Mouse (Mus musculus) kidney, adult 9 months (tissue): ENCODE data around the gene Phactr2.

Source experiments
- DNase-seq: peaks from one replicate; pipeline ENCODE4 v3.0.0; 2022

Gene Phactr2

DNA sequence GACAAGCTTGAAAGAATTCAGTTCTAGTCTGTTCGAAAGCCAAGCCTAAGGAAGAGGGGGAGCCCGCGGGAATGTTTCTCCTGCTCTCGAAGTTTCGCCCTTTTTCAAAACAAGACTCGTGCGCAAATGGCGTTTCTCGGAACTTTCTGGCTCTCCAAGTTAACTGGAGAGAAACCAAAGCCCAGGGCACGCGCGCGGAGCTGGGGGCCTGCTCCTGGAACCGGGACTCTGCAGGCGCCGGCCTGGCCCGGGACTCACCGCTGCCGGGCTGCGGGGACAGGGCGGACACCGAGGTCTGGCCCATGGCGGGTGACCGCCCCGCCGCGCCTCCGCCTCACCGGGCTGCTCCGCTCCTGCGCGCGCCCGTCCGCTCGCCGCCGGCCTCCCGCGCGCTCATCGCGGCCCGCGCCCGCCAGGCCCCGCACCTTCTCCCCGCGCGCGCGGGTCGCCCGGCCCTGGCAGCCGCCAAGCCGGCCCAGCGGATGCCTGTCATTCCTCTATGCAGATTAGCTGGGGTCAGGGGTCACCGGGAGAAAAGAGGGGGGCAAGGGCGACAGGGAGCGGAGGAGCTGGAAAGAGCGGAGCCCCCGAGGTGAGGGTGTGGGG is 150.3 kb downstream of the Phactr2 start:
- DNase-seq, result peak; percentile 64

DNA sequence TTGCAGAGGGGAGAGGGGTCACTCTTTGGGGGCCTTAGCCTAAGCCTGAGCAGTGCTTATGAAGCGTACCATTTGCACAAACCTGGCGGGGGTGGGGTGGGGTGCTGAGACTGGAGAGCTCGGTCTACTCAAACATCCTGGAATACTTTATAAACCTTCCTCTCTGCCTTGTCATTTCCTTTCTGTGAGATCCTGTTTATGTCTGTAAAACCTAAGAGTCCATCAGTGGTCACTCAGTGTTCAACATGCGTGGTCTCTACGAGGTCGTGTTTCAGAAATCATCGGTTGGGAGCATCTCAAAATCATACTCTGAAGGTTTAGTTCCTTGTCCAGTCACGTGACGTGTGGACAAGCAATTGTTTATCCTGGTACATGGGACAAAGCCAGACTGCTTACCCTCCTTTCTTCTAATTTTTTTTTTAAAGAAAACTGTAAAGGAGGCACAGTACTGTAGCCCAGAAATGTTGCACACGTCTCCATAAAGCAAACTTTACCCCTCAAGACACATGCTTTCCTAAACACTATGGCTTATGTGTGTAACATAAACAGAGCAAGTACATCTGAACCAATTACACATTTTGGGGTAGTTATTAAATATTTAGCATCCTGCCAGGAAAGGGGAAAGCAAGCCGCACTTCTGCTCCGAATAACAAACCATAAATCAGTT is 150.9 kb downstream of the Phactr2 start:
- peak; percentile 26 for DNase-seq

DNA sequence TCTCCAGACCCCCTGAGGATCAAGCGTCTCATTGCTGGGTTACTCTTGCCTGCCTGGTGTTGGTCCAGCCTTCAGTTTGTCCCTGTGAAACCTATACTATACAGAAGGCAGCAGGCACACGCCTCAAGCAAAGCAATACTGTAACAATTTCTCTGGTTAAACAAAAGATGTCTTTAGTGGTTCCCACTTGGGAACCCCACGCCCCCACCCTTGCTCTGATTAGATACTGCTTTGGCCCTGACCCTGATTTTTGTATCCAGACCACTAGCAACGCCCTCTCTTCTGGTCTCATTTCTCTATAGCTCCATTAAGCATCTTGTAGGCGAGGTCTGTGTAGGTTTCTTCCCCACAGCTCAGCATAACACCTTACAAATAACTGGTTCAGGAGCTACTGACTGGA is 159.2 kb downstream of the Phactr2 start:
- no peak for DNase-seq

DNA sequence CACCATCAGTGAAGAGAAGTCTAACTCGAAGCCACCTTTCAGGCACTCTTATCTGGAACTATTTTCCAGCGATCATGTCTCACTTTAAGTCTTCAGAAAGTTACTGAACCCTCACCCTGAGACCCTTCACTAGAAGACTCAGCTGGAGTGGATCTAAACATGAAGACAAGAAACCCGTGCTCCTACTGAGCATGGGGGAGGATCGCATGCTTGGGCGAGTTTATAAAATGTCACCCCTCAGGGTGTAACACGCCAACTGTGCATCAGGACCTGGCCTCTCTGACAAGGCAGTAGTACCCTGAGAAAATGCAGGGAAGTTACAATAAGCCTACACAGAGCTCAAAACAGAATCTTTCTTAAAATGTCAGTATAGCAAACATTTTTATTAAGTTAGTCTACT is 161.6 kb downstream of the Phactr2 start:
- DNase-seq, result no peak

DNA sequence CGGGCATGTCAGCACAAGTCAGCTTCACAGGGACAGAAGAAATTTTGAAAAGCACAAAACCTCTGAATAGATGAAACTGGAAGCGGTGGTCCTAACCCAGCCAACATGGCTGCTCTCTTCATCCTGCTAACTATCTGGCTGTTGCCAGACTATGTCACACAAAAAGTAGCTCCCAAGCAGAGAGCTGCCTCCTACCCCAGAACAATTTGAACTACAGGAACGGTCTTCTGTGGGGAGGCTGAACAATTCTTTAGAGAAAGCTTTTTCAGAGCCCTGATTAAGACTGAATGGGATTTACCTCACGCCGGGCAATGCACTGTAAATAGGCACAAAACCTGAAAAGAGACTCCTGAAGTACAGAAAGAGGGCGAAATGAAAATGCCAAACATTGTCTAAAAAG is 162.6 kb downstream of the Phactr2 start:
- DNase-seq, result no peak

DNA sequence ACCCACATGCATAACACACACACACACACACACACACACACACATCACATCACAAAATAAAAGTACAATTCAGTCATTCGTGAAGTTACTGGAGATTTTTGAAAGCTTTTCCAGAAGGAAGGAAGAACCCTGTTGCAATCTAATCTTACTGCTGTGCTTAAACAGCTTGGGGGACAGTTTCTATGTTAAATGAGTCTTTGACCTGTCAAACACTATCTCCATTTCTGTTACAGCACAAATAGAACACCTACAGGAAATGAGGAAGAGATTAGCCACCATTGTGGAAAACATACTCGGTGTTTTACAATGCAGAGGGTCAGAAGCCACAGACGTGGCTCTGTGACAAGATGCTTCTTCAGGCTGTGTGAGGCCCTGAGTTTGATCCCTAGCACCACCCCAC is 164.1 kb downstream of the Phactr2 start:
- no peak for DNase-seq

DNA sequence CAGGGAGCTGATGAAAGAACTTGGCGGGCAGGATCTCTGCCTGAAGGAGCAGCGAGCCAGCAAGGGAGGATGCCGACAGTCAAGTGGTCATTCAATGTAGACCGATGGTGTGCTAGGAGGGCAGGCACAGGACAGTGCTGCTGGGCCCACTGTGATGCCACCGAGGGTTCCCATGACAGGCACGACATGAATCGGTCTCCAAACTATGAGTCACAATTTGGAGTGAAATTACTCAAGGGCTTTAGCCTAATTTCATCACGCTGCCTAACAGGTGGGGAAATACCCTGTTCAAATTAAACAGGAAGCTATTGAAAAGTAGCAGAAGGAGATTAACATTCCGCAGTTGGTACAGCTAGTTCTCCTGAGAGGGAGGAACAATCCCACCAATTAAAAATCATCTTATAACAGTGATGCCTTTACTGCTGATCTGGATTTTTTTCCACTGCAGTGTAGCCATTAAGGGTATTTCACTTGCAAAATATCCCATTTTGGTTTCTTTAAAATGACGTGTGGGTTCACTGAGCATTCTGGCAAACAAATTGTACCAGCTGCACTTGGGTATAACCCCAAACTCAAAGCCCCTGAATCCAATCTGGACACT is 169.5 kb downstream of the Phactr2 start:
- DNase-seq, result no peak

DNA sequence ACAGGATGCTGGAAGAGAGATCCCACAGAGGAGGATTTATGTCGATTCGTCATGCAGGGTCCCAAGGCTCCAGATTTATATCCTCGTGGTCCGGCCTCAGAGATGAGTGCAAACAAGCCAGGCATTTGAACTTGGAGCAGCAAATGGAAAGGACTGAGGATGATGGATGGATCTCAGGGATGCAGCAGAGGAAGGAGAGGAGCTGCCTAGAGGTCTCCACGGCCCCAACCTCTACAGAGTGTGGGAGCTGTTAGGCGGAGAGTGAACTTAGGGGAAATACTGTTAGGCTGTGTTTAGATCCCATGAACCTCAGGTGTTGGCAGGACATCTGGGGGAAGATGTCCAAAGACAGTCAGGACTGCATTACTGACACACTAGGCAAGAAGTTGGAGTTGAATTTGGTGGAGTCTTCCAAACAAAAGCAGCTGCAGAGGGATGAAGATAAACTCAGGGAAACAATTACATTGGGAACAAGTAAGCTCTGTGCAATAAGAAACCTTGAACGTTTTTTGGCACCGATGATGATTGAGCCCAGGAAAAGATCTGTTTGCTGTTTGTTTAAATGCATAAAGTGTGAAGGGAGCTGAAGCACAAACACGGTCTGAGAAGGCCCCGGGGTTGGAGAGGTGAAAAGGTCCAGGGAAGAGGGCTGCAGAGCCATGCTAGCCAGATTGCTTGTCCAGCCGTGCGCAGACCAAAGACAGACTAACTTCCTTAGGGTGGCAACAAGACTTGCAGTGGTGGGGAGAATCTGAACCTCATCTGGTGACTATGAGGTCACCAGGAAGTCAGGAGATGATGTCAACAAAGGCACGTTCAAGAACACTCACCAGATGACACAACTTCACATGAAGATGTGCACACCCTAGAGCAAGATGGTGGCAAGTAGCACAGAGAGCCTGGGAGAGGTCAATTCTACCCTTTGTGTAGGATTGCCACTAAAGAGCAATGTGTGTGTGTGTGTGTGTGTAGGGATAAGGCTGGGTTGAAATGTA is 170.6 kb downstream of the Phactr2 start:
- no peak for DNase-seq

DNA sequence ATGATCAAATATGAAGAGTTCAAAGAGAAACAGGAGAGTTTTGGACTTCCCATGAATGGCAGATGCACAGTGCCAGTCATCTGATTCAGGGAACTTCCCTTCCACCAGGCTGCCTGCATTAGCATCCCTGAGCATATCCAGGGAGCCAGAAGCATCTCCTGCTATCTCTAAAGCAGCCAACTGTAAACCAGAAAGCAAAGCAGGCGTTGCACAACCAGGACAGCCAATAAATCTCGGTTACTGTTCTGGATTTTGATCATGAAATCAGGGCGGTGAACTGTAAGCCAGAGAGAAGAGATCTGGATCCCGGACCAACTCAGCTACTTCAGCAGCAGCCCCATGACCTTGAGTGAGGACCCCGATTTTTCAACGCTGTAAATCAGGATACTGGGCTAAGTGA is 173.6 kb downstream of the Phactr2 start:
- peak; percentile 16 for DNase-seq

DNA sequence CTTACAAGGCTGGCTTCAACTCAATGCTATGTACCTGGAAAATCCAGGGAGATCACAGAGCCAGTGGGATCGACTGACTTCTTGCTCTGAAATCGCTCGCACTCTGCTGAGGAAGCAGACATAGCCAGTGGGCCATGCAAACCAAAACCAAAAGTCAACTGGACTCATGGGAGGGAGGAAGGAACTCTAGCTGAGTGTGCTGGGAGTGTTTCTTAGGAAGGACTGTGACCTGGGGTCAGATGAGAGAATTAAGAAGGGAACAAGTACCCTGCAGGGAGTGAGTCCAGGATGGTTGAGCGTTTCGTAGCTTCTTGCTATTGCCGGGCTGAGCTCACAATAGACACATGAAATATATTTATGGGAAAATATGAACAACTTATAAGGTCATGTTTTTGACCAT is 174.0 kb downstream of the Phactr2 start:
- peak; percentile 62 for DNase-seq

DNA sequence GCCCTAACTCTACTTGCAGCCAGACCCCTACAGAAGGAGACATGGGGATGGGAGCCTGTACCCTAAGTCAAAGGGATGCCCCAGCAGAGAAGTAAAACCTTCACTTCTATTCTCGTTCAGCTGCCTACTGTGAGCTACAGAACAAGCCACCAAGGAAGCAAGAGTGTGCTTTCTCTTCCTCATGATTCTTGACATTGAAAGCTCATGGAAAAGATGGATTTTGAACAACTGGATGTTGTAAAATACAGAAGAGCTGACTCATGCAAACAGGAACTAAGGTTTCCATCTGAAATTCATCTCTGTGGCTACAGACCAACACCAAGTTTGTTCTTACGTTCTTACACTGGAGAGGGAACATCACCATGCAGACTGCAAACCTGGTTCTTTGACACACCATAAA is 179.3 kb downstream of the Phactr2 start:
- no peak for DNase-seq

DNA sequence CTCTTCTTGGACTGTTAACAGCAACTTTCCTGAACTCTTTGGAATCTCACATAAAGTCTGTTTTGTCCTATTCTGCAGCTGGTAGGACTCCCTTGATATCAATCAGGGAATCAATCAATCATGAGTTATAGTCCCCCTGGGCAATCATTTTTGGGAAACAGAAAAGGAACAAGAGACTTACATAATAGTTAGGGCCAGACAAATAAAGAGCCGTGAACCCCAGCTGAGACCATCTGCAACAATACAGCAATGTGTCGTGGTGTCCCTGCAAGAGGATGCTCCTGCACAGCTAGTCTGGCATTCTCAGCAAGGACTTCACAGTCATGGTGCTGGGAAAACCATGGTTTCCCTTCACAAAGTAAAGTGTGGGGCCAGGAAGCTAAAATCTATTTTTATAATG is 182.2 kb downstream of the Phactr2 start:
- no peak for DNase-seq

DNA sequence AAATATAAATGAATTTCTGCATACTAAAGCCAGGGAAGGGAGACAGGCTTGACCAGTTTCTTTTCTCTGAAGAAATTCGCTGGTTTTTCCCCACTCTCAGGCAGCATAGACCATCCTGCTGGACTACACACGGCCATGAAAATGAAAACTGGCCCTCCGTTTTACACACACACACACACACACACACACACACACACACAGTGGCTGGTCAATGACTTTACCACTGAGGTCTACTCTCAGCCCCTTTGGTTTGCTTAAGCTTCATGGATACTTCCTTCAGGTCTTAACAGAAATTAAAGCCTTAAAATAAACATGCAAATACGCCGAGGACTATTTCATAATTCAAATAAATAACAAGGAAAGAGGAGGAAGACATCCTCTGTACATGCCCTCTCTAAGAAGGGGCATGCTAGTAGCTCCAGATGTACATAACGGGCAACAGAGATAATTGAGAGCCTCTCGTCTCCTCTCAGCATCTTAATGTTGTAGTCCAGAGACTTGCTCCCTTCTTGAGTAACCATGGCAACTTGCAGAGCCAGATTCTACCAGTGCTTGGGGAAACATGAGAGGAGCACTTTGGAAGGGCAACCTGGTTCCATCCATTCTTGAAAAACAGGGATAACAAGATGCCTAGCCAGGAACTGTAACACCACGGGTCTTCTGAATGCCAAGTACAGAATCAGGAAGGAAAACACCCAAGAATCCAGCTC is 184.8 kb downstream of the Phactr2 start:
- DNase-seq, result no peak

DNA sequence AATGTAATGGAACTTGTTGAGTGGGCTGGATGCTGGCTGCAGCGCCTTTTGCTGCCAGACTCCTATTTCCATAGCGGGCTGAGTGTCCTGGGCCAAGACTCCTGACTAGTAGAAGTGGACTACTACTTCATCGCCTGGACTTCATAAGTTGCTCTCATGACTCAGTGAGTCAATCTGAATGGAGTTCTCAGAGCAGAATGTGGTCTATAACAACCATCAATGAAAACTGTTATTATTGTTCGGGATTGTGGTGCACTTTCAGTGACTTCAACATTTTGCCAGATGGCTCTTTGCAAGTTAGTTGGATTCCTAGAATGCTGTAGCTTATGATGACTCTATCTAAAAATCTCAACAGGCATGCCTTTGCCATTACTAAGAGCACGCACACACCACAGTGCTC is 185.9 kb downstream of the Phactr2 start:
- DNase-seq, result no peak

DNA sequence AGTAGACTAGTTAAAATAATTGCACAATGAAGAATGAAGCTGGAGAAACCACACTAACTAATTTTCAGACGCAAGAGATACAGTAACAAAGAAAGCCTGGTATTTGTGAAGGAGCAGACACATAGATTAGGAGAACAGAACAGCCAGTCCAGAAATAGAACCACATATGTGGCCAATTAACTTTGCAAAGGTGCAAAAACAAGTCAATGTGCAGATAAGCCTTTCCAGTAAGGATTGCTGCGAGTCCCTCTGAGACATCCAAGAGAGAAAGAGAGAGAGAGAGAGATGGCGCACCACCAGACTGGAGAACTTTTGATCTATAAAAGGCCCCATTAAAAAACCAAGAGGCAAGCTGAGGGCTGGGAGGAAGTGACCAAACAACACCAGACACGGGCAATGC is 190.8 kb downstream of the Phactr2 start:
- DNase-seq, result no peak

DNA sequence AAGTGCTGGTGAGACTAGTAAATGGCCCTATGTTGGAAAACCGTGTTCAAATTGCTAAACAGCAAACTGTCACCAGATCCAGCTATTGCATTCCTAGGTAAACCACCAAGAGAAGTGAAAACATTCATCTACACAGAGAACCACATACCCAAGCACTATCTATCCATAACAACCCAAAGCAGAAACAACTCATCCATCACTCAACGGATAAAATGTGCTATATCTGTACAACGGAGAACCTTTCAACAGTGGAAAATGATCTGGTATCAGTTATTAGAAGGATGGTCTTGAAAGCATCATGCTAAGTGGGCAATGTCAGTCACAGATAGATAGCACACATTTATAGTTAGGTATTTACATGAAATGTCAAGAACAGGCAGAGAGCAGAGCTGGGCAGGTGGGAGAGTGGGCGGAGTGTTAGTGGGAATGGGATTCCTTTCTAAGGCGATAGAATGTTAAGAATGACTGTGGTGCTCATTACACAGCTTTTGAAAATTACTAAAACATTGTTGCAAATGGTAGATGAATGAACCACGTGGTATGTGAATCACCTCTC is 193.8 kb downstream of the Phactr2 start:
- DNase-seq, result no peak

DNA sequence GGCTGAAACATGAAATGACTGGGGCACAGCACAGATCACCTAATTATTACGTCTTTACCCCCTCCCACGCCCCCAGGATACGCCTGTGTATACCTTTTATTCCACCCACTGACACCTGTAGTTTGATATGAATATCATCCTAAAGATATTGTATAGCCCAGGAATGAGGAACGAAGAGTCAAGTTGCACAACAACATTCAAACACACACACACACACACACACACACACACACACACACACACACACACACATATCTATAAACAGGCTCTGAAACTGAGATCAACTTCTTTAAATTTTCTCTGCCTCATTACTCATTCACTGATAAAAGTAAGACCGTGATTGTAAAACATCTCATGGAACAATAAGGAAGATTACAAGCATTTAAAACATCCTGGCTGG is 197.9 kb downstream of the Phactr2 start:
- DNase-seq, result no peak

DNA sequence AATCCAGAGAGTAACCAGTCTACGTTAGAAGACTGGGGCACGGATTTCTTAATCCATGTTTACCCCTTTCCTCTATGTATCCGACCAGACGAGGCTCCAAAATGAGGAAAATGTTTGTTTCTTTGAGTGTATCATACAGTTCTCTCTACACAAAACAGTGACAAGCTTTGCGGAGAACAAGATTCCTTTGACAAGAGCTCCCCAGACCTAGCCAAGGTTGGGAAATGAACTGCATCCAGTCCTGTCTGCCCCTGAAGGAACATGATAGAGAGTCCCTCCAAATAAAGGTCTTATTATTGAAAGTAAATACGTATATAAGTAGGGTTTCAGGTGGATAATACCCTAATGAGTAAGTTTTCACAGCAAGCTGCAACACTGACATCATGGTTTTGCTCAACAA is 199.1 kb downstream of the Phactr2 start:
- DNase-seq, result no peak

DNA sequence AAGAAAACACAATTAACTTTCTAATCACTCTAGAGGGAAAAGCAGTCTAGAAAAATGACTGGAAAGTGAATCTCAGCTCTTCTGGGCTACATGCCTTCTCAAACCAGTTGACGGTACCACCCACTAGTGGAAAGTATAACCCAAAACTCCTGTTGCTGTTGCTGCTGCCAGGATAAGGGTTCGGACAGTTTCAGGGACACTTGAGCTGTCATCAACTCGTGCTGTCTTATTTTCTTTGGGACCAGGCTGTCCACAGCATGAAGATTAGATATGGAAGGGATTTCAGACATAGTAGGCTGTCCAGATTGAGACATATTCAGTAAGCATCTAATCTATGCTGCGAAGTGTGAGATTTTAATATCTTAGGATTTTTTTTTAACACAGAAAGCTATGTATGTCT is 199.5 kb downstream of the Phactr2 start:
- DNase-seq, result no peak

DNA sequence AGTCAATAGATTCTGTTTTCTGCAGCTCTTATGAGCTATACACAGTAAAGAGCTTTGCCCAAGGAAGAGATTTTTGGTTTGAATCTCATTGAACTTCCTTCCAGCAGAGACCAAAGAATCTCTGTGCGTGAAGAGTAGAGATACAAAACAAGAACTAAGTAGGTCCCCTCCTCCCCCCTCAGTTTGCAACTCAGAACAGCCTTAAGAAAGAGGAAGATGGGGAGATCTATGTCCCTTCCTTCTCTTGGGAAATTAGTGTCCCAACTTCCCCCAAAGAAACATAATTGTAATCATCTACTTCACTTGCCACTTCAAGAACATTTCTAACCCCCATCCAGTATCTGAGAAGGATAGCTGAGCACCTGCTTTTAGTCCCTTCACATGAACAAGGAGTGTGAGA is 200.5 kb downstream of the Phactr2 start:
- DNase-seq, result no peak

DNA sequence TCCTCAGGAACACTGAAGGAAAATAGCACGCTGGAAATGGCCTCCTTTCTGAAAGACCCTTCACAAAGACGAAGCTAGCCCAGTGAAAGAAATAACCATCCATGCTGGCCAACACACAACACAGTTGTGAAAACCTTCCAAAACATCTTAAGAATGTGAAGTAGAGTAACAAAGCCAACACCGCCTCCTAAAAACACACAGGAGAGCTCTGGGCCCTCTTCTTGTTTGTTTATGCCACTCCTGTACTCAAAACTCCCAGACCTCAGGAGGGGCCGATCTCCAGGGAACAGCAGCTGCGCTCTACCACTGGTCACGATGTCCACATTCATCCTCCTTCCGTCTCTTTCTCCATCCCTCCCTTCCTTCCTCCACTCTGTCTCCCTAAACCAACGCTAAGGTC is 202.5 kb downstream of the Phactr2 start:
- no peak for DNase-seq

DNA sequence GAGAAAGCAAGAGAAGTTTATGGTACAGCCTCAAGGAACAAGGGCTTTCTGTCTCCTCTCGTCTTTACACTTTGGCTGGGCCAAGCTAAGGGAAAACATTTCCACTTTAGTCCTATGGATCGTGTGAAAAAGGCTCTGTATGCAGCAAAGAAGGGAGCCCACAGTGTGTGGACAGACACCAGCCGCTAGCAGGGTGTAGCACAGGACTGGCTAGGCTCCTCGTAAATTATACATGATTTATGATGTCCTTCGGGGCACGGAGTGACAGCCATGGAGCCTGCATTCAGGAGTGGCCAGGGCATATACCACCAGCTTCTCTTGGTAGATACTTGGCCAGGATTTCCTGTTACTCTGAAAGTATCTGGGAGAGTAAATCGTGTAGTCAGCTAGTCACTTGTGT is 203.1 kb downstream of the Phactr2 start:
- no peak for DNase-seq

DNA sequence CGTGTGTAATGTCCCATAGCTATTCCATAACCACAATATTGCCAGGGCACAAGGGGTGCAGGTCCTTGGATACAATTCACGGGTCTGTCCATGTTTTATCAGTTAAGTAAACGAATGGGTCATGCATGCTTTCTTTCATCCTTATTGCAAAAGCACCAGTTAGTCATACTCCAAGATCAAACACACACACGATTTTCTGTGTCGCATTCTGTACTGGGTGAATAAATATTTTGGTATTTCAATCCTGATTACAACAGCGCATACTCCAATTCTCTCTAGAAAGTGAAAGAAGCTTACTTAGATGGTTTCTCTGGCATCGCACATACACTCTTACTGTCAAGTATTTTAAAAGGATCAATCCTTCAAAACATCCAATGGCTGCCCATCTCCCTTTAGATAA is 203.9 kb downstream of the Phactr2 start:
- DNase-seq, result no peak
